Mouse (Mus musculus): ENCODE data around the gene Atxn2. TPM values are rescaled to one million over a fixed set of nuclear protein-coding genes. Genes with fewer than 3 reads are reported as not detected.

Gene Atxn2
- total RNA-seq, 2 experiments from 2014 or later: 41.0 to 144 TPM

DNA sequence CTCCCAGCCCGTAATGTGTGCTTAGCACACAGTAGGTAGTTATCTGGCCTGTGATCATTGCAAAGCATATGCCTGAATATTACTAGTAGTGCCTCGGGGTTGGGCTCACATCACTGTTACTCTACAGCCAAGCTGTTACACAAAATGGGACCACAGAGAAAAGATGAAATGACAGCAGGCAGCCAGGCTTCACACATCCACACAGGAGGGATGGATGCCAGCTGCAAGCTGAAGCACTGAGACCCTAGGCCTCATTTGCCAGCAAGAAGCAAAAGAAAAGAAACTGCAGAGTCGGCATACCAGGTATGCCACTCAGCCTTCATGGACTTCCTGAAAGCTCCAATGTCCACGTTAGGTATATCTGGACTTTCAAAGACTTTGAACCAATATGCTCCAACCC lies 116.7 kb downstream of the Atxn2 start:
- no peak for ATAC-seq (replicated peaks; ENCODE audit: low FRiP score, low TSS enrichment, poor library complexity, severe bottlenecking)

DNA sequence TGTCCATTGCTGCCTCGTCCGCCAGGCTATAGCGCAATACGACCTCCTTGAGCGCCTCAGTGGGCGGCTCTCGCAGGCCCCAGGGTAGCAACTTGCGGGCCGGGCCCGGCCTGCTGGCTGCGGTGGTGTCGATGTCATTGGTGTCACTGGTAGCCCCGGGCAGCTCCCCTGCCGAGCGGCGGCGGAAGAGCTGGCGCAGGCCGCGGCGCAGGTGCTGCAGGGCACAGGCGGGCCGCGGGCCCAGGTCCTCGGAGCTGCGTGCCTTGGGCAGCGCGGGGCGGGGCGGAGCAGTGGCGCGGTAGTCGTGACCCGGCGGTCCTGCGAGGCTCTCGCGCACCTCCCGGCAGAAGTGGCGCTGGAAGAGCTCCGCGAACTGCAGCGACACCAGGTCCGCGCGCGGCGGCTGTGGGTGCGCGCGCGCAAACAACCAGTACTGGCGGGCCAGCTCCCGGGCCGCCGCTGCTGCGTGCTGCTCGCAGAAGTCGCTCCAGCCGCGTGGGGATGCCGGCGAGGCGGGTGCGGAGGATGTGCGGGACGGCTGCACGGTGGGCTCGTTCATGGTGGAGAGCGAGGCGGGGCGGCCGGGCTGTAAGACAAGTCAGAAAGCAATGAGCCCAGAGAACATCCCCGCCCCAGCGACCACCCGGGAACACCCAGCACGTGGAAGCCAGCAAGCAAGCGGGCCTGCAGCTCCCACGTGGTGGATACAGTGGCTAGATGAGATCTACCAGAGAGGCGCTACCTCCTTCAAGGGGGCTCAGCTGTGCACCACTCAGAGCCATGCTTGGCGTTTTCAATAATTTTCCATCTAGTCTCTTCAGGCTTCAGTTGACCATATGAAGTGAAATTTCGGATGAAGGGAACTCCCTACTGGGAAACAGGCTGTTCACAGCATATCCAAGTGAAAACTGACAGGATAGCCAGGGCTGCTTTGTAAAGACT lies 117.6 kb downstream of the Atxn2 start:
- ATAC-seq (replicated peaks; ENCODE audit: low FRiP score, low TSS enrichment, poor library complexity, severe bottlenecking): no peak

DNA sequence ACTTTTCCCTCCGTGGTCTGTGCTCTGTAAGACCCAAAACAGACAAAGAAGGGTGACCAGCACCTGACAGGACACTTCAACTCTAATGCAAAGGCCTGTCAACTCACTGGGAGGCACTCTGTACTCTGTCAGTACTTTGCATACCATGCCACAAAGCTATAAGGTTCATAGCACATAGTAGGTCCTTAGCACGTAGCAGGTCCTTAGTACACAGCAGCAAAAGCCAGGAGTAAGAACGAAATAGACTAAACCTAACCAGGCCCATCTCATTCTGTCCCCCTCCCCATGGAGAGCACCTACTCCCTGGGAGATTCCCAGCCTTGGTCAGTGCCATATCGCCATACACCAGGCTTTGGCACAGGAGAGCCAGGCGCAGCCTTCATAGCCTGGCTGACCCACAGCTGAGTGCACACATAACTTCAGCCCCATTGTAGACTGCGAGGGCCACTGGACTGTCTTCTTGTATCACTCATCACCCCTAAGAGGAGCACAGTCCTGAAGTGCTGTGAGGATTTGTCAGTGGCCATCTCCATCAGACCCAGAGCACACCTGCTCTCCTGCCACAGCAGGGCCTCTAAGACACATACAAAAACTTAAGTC lies 120.0 kb downstream of the Atxn2 start:
- ATAC-seq (replicated peaks; ENCODE audit: low FRiP score, low TSS enrichment, poor library complexity, severe bottlenecking): no peak

DNA sequence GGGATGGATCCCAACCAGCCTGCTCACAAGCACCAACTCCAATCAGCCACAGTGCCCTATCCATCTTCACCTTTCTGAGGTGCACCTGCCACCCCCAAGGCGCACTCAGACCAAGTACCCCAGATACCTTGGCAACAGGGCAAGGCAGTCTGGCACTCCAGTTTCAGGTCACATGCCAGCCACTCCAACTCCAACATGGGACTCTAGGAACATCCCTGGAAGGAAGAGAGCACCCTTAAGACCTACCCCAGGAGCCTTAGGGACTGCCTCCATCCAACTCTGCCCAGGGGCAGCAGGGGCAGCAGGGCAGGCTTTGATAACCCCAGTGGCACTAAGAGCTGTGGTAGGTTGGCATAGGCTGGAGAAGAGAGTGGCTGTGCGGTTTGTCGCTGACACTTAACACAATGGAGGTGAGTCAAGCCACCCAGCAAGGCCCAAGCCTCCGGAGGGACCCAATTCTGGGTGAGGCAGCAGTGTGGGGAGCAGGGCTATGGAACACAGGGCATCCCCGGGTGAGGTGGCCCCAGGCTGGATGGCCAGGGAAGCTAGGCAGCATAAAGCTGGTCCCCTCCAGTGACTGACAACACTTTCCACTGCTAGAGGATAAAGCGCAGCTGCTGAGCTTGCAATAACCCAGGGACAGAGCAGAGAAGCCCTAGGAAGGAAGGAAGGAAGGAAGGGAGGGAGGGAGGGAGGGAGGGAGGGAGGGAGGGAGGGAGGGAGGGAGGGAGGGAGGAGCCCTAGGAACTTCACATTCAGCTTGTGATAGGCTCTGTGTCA lies 121.4 kb downstream of the Atxn2 start:
- no peak for ATAC-seq (replicated peaks; ENCODE audit: low FRiP score, low TSS enrichment, poor library complexity, severe bottlenecking)

DNA sequence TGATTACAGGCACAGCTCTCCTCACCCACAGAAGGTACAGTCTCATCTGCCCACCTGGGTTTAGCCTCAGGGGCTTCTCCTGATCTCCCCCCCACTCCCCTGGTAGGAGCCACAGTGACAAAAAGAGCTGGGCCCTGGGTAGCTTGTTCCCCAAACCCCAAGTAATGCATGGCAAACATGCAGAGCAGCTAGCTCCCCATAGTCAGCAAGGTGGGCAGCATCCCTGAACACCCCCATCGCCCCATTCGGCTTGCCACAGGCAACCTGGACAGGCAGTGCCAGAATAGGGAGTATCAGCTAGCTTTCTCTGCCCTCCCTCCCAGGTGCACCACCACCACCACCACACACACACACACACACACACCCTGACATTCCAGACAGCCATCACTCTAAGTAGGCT lies 122.0 kb downstream of the Atxn2 start:
- no peak for ATAC-seq (replicated peaks; ENCODE audit: low FRiP score, low TSS enrichment, poor library complexity, severe bottlenecking)

DNA sequence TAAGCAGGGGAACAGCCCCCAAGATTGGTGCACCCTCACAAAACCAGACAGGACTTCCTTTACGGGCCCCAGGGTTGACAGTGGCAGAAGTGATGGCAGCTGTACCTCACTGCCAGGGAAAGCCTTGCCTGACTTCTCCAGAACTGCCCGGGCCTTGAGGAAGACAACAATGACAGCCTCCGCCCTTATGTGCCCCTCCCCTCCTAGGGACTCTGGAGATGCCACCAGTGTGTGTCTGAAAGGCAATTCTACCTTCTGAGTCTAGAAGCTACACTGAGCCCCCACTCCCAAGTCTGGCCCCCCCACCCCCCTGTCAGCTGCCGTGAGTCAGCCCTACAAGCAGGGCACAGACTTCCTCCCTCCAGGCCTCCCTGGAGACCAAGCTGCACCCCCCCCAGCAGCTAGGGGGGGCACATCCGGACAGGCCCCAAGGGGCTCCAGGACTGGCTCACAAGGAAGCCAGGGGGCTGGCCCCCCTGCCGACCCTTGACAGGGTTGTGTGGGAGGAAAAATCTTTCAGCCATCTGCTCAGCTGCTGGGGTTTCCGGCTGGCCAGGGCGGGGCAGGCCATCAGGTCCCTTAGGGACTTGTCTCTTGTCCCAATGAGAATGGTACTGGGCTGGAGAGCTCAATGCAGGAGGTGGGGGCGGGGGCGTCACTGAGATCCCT lies 122.6 kb downstream of the Atxn2 start:
- ATAC-seq (replicated peaks; ENCODE audit: low FRiP score, low TSS enrichment, poor library complexity, severe bottlenecking): no peak

DNA sequence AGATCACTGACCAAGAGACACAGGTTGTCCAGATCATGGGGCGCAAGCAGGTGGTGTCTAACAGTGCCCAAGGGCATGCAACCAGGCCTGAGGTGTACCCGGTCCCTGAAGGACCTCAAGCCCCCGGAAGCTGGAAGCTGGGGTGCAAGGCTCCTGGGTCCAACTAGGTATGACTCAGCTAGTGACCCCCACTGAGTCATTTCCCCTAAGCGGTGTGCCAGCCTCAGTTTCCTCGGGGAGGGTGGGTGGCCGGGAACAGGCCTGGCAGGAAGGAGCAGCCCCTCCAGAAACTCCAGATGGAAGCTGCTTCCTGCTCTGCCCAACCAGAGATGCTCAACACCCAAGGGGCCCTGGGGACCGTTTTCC lies 123.1 kb downstream of the Atxn2 start:
- ATAC-seq (replicated peaks; ENCODE audit: low FRiP score, low TSS enrichment, poor library complexity, severe bottlenecking): no peak

DNA sequence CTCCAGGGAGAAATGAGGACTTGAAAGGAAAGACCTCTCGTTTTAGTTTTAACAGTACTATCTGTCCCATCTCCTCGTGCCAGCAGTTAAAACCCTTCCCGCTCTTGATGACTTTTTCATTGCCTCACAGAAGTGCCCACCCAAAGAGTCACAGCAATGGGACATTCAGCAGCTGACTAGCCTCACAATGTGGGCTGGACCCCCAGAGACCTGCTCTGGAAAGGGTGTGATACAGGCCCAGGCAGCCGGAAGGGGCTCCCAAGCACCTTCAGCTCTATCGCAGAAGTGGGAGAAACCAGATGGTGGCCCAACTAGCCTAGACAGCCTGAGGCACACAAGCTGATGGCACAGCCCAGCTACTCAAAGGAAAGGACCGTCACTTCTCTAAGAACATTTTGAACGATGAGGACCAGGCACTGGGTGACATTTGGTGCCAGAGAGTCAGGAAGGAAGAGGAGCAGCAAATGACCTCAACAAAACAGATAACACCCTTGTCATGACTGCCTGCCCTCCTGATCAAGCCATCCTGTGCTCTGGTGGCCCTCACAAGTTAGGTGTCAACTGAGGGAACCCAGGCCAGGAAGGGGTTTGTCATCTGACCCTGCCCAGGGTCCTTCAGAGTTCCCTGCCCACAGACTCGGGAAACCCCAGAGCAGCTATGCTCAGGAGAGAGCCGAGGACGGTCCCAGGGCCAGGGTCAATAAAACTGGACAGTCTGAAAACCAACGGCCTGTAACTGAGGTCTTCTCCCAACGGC lies 124.0 kb downstream of the Atxn2 start:
- ATAC-seq (replicated peaks; ENCODE audit: low FRiP score, low TSS enrichment, poor library complexity, severe bottlenecking): 0 out of 2 replicates have a peak, but pooled peaks have one; percentile 4

DNA sequence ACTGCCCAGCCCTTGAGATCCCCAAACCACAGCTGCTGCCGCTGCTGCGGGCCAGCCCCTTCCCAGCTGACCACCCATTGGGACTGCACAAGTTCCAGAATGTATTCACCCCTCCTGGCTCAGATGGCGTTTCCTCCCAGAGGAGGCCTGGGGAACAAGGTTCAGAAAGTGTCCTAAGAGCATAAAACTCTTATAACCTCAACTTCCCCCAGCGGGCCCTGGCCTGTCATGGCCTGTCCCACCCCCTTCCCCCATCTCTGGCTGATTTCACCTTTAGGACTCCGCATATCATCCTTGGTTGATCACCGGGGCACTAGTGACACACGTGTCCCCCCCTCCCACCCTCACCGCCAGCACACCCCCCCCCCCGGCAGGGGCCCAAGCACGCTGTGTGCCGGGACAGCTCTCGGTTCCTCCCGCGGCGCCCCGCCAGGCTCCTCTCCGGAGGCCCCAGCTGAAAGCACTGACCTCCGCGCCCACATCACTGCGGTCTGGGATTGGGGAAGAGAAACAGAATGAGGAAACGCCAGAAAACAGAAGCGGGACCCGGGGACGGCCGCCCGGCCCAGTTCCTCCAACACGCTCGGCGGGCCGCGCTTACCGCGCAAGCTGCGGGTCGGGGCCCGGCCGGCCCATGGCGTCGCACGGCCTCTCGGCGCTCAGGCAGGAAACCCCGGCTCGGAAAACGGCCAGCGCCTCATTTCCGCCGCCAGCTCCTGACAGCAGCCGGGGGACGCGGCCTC lies 125.0 kb downstream of the Atxn2 start:
- no peak for ATAC-seq (replicated peaks; ENCODE audit: low FRiP score, low TSS enrichment, poor library complexity, severe bottlenecking)

DNA sequence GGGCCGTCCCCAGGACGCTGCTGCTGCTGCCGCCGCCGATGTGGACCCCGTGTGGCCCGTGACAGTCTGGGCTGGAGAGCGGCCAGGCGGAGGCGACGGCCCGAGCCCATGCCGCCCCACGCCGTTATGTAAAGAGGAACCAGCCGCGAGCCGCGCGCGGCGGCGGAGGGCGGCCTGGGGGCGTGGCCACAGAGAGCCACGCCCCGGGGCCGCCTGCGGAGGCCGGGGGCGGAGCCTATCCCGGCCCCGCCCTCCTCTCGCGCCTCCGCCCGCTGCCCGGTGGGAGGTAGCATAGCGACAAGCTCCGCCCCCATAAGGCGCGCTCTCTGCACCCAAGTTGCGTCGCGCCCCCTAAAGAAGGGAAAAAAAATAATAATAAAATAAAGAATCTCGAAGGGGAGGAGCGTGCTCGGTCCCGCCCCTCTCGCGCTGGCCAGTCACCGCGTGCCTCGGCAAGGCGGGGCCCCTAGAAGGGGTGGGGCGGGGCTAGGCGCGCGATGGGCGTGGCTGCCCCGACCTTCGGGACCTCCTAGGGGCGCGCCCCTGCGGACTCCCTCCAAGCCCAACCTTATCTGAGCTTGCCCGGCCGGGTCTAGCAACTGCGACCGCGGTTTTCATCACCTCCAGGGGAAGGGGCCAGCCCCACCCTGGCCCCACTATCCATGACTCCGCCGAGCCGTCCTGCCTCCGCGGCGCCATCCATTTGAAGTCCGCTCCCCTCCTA lies 125.7 kb downstream of the Atxn2 start:
- peak; percentile 72 for ATAC-seq (replicated peaks; ENCODE audit: low FRiP score, low TSS enrichment, poor library complexity, severe bottlenecking)

DNA sequence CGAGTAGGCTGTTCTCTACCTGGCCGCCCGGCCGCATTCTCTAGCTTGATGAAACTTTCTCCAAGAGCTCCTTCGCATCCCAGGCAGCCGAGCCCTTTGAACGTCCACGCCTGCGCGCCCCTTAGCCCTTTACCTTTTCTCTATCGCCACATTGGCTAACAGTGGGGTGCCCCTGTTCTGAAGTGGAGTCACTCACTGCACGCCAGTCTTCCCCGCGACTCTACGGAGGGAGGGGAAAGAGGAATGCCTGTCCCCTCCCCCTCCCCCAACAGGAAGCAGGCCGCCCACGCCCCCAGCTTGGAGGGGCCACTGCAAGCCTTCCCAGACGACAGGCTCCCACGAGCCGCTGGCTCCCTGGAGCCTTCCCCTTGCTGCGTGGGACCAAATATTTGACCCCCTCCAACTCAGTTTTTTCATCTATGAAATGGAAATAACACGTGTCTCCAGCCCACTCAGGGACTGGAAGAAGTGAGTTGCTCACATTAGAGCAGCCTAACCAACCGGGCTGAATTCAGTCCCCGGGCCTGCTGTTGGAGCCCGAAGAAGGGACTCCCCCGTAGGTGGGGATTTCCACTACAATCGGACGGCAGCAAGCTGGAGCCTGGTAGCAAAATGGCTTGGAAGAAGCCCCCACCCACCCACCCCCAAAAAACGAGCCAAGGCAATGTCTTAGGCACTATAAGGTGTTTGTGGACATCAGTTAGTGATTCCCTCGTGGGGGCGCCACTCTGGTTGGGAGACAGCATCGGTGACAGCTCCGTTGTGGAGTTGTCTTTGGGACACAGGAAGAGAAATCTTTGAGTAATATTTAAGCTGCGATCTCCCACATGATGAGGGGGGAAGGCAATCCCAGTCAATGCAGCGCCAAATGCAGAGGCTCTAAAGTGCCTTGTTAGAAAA lies 126.6 kb downstream of the Atxn2 start, which contains the start of gene Sh2b3:
Gene Sh2b3 (minus strand): TSS at position 206 of the 900 bp plus-strand sequence.
- ATAC-seq (replicated peaks; ENCODE audit: low FRiP score, low TSS enrichment, poor library complexity, severe bottlenecking): no peak

DNA sequence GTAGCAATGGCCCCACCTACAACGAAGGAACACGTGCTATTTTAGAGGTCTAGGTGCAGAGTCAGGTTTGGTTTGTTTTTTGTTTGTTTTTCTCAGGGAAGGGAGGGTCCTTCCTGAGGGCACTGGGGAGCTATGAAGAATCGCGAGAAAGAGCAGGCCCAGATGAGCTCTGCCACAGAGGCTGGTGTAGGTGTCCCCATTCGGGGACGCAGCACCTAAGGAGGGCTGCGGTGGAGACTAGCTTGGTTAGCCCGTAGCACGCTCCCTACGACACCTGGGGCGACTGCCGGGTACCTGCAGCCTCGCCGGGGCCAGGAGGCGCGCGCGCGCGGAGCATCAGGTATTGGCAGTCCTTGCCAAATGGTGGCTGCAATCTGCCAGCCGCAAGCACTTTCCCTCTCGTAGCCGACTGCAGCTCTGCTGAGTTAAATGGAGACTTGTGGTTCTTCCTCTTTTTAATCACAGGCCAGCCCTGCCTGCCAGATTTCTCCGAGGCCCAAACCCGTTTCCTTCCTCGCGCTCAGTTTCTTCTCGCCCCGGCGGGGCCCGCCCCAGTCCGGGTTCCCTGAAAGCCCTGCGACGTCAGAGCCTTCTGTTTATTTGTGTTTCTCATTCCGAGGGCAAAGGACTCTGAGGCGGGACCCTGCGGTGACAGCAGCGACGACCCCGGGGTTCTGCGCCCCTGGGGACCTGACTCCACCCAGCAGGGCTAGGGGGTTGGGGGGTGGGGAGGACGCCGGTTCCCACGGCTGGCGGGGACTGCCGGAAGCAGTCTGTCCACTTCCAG lies 127.4 kb downstream of the Atxn2 start:
- no peak for ATAC-seq (replicated peaks; ENCODE audit: low FRiP score, low TSS enrichment, poor library complexity, severe bottlenecking)

DNA sequence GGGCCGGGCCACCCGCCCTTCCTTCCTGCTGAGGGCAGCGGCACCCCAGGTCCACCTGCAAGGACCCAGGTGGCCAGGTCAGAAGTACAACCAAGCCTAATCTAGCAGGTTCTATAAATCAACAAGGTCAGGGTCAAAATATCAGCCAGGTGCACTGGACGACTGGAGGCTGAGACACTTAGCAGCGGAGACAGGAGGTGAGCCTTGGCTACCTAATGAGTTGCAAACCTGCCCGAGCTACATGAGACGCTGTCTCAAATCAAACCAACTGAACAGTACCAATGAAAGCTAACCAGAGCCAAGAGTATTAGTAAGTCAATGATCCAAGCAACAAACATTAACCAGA lies 128.0 kb downstream of the Atxn2 start:
- ATAC-seq (replicated peaks; ENCODE audit: low FRiP score, low TSS enrichment, poor library complexity, severe bottlenecking): no peak

DNA sequence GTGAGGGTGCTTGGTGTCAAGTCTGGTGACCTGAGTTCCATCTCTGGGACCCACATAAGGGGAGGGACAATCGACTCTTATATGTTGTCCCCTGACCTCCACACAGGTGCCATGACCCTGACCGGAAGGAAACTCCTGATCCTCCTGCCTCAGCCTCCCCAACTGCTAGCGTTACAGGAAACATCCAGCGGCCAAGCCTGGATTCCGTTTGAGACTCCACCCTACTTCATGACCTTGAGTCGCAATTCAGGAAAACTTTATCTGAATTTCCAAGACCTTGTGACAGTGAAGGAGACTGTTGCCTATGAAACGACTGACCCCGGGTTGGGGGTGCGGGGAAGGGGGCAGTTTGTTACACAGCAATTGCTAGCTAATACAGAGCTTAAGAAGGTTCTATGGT lies 130.4 kb downstream of the Atxn2 start:
- no peak for ATAC-seq (replicated peaks; ENCODE audit: low FRiP score, low TSS enrichment, poor library complexity, severe bottlenecking)

DNA sequence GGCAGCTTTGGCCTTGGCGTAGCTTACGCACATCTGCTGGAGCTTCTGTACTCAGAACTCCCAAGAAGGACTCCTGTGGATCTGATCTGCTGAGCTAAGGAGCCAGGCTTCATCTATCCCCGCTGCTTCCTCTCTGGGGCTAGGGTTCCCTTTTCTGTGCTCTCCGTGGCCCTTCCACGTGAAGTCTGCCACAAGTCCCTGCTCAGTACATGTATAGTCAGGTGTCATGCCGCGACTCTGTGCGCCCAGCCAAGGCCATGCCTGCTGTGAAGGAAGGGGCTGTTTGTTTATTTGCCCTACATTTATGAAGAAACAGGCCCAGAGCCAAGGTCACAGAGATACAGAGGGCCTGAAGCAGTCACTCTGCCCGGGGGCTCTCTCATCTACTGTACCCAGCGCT lies 130.8 kb downstream of the Atxn2 start:
- ATAC-seq (replicated peaks; ENCODE audit: low FRiP score, low TSS enrichment, poor library complexity, severe bottlenecking): no peak

DNA sequence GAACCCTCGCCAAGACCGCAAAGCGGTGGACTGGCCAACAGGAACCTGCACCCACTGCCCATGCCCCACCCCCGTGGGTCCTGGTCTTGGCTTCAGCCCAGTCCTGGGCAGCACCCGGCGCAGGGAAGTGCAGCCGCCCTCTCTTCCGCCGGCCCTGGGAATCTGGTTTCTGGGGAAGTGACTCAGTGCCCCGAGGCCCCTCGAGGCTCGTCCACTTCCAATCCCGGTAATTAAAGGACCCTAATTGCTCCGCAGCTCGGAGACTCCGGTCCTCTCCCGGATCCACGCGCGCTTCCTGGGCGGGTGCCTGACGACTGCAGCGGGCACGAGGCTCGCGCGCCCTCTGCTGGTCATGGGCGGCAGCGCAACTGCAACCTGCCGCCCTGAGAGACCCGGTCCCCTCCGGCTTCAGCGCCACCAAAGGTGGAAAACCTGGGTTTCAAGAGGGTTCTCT lies 131.6 kb downstream of the Atxn2 start:
- peak; percentile 62 for ATAC-seq (replicated peaks; ENCODE audit: low FRiP score, low TSS enrichment, poor library complexity, severe bottlenecking)
